Mouse (Mus musculus) lung, postnatal 36 days (tissue): ENCODE measurements at regions not wholly inside any gene's neighbourhood (a gene's known extent, or its start where the extent isn't known, plus 50 kb on each side); places are given as distances from the start of the nearest gene placed in this dataset.

Experiments used
- DNase-seq: peaks from one replicate; pipeline ENCODE4 v3.0.0; 2022; ENCODE audit warnings: mixed read lengths

DNA sequence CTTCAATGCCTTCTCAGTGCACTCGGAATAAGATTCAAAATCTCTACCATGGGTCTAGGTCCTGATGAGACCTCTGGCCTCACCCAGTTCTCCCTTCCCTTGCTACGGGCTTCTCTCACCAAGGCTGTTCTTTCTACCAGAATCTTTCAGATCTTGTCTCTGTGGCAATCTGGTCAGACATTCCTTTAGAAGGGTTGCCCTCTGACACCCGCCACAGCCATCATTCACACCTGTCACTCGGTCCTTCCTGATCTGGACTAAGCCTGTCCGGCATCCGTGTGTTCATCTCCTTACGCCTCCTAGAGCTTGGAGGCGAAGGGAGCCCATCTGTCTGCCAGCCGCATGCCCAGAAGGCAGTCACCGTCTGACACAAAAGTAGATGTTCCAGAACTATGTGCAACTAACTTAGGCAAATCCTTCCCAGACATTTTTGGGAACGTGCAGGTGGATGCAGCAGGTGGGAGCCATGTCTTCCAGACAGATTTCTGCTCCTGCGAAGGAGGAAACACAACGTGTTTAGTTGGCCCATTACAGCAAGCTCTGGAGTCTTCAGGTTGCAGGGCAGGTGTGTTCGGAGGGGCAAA is 77.7 kb downstream of the Fam76b start:
- DNase-seq: no peak

DNA sequence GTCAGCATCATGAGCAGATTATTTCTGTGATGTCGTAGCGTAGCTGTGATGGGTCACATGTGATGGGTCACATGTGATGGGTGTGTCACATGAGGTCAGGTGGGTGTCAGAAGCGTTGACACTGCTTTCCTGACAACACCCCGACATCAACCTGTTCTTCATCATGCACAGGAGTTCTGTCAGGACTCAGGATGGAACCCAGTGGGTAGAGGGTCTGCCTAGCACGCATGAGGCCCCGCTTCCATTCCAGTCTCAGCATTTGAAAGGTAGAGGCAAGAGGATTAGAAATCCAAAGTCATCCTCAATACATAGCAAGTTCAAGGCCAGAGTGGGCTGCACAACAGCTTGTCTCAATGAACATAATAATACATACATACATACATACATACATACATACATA is 79.2 kb downstream of the Fam76b start:
- DNase-seq: no peak

DNA sequence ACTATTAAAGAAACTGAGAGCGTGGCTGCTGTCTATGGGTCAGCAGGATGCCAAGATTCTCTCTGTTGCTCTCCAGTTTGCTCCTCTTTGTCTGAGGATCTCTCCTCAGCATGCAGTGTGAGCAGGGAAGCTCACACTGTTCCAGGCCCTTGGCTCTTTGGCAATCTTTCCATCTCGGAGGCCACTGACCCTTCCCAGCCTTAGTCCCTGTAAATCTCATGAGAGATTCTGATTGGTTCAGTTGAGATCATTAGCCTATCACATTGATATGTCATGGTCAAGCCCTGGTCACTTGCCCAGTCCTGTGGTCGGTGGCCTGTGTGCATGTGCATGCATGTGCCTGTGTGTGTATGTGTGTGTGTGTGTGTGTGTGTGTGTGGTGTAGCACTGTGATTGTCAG is 82.1 kb downstream of the Fam76b start:
- DNase-seq: no peak

DNA sequence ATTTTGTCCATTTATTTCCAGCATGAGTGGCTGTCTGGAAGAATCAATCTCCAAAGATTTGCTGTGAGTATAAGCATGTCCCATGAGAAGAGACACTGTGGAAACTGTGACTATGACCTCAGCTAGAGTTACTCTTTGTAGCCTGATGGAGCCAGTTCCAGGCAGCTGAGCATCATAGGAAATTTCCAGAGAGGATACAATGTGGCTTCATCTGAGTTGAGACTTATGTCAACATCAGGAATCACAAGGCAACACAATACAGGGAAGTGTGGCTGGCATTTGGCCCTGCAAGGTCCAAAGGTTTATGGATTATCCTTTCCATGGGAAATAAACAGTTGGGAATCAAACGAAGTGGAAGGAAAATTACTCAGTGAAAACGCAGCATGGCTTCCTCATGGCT is 82.6 kb downstream of the Fam76b start:
- peak; percentile 35 for DNase-seq

DNA sequence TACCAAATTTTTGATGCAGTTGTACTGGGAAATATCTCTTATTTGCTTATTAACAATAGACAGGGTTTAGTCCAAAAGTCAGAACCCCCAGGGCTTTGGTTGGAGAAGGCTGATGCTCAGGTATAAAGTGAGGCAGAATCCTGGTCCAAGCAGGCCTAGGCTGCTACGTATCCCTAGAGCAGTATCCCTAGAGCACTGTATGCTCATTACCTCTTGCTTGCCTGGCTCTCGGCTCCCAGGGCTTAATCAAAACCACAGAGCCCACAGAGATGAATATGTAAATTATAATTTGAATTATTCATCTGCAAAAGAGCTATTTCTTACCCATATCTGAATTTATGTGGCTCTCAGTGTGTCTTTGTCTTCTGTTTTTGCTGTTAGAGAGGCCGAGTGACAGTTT is 85.9 kb downstream of the Fam76b start:
- no peak for DNase-seq

GRCm38 (mm10) chr9:13914131-13914530 is 86.6 kb downstream of the Fam76b start:
- DNase-seq: no peak

- DNase-seq: no peak
These were observed 87.3 kb downstream of the Fam76b start for GRCm38 (mm10) chr9:13914847-13915246.

DNA sequence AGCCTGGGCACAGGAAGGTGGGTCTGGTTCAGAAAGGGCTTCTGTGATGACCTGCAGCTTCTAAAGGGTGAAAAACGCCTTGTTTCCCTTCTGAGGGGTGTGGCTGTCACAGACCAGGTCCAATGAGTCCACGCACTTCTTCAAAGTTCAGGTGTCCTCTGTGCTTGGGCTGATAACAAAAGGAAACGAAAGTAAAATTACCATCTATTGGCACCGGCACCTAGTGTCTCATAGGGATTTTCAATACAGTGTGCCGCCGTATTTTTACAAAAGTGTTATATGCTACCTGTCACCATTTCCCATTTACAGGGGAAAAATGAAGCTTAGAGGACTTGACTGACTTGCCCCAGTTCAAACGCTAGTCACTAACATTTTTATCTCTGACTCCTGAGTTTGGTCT is 89.3 kb downstream of the Fam76b start:
- no peak for DNase-seq

DNA sequence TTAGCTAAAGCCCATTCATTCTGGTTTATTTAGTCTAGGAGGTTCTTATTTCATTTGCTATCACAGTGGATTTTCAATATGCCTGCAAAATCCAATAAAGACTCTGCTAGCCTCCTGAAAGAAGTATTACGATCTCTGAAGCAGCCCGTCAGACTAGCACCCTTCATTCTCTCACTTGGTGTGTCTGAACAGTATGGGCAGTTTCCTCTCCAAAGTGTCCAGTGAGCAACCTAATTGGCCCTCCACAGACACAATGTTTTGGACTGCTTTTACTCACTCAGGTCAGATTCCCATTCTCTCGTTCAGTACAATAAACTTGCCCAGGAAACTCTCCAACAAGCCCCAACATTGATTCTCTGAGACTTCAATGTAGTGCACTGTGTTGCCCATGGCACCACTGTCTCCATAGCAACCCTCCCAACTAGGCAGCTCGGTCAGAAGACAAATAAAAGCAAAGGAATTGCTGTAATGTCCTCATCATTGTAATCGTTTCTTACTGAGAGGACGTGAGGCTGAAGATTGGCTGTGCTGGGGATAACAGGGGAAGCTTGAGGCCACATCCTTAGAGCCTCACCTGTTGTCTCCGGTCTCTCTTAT is 91.2 kb downstream of the Fam76b start:
- no peak for DNase-seq

DNA sequence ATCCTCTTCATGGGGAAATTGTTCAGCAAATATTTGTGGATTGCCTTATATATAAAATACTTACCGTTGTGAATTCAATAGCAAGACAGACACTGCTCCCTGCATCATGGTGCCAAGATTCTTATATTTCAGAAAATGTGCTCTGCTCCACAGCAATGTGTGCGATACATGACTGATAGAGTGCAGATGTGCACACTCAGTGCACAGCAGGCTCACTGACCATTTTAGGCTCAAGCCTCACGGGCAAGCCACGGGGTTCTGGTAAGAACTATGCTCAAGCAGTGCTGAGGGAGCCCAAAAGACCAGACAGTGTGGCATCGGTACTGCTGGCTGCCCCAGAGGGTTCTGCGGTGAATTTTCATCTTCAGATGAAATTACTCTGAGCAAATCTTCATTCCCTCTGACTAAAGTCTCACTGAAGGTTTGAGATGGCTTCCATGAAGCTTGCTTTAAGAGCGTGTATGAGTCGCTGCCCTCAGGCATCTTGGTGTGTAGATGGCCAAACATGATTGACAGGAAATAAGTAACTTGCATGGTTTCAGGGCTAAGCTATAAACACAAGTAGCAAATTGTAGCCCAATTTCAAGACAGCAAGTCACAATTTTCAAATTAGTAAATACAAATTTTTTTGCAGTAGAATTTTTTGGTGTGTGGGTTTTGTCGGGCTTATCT is 92.4 kb downstream of the Fam76b start:
- no peak for DNase-seq

GRCm38 (mm10) chr9:13920623-13921022 is 93.1 kb downstream of the Fam76b start:
- DNase-seq: no peak

- DNase-seq: no peak
These were observed 104.5 kb downstream of the Fam76b start for GRCm38 (mm10) chr9:13932001-13932508.

DNA sequence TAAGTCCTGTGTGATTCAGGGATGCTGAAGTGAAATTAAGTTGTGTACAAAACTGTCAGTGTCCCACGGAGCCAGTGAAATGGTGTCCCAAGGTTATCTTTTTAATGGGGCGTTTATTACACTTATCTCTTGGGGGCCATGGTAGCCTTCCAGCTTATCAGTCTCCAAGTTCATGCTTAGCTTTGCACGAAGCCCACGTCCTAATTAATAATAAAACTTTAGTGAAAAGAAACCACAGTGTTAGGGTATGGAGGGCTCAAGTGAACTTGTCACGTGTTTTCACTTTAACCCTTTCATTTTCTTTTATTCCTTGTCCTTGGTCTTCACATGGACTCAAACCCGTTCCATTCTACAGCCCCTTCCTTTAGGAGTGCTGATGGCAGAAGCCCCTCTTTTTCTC is 105.9 kb downstream of the Fam76b start:
- no peak for DNase-seq

GRCm38 (mm10) chr9:13937301-13937700 is 109.8 kb downstream of the Fam76b start:
- DNase-seq: no peak

DNA sequence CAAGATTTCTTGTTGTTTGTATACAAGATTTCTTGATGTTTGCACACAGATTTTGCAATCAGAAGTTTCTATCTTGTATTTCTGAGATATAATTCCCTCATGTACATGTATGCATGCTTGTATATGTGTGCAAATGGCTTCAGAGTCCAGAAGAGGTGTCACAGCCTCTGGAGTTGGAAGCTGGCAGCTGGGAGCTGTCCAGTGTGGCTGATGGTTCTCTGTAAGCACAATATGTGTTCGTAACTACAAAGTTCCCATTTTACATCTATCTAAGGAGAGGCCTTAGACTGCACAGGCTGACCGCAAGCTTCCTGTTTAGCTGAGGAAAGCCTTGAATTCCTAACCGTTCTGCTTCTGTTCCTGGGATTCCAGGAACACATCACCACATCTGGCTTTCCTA is 119.0 kb downstream of the Fam76b start:
- no peak for DNase-seq

- DNase-seq: no peak
These were observed 124.6 kb downstream of the Fam76b start for GRCm38 (mm10) chr9:13952157-13952556.

DNA sequence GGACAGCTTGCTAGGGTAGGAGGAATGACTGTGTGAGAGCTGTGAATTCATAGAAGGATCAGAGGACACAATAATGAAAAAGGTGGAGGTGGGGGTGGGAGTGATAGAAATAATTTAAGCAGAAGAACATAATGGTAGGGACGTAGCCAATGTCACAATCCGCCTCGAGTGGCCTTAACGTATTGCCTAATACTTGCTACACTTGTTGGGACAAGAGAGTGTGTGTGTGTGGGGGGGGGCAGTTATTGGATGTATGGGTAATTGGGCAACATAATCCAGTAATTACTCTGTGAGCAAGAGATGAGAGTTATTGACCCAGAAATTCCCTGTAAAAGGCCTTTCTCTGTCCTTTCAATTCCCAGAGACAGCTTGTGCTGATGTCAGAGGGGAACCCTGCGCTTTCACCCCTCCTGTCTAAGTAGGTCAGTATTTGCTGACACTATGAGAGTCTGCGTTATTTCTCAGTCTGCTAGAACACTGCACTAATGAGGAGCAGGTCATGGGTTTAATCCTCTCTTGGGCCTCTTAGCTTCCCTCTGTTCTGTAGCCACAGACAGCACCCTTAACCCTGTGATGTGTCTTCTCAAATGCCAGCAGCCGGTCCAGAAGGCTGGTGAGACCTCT is 135.7 kb downstream of the Fam76b start:
- peak; percentile 12 for DNase-seq

GRCm38 (mm10) chr9:13963796-13964195 is 136.3 kb downstream of the Fam76b start:
- no peak for DNase-seq

GRCm38 (mm10) chr9:13964256-13964655 is 136.7 kb downstream of the Fam76b start:
- DNase-seq: no peak

DNA sequence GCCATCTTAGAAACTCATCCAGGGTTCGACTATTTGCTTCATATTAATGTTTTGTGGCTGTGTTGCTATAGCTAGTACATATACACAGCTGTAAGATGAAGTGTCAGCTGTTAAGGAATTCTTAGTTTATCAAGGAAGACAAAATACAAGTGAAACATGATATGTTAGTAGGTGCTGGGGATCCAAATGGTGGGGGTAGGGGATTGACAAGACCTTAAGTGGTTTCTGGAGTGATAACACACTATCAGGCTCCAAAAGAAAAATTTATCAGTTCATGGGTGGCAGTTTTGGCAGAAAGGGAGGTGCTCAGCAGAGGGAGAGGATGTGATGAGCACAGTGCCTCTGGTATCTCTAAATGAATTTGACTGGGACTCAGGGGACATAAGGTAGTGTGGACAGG is 138.7 kb downstream of the Fam76b start:
- no peak for DNase-seq

GRCm38 (mm10) chr9:13969262-13969661 is 141.7 kb downstream of the Fam76b start:
- peak; percentile 25 for DNase-seq

DNA sequence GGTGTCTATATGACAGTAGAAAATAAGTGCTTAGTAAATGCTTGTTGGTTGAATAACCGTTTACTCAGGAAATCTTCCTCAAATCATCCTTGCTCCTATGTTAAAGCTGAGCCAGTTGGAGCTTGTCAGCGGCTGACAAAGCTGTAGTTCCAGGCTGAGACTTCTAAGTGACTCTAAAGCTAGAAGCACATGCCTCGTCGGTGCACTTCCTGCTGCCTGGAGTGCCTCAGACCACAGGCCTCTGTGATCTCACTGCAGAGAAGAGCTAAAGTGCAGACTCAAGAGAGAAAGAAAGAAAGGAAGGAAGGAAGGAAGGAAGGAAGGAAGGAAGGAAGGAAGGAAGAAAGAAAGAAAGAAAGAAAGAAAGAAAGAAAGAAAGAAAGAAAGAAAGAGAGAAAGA is 146.1 kb downstream of the Fam76b start:
- DNase-seq: no peak

DNA sequence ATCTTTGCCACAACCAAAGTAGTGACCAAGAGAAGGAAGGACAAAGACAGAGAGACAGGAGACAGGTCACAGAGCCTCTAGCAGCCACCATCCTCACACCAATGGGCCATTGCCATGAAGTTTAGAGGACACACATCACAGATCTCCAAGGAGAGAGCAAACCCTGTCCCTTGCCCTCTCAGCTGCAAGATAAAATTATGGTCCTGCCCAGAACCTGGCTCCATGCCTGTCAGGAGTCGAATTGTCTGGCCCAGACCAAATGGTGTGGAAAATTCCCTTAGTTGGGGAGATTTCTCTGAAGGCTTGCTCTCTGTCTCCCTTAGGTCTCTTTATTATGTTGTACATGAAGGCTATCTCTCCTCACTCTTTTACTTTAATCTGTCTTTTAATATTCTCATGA is 147.4 kb downstream of the Fam76b start:
- no peak for DNase-seq

- no peak for DNase-seq
These were observed 151.3 kb downstream of the Fam76b start for GRCm38 (mm10) chr9:13978842-13979241.
